Mouse (Mus musculus) CD4-positive, CD25-positive, alpha-beta regulatory T cell, adult 2 months (primary cell): ENCODE data around the gene Tm7sf3.

Experiments used
- DNase-seq: peaks from one replicate; pipeline ENCODE4 v3.0.0-alpha.2; 2012; ENCODE audit warnings: low read depth, low spot score

Tm7sf3 gene

DNA sequence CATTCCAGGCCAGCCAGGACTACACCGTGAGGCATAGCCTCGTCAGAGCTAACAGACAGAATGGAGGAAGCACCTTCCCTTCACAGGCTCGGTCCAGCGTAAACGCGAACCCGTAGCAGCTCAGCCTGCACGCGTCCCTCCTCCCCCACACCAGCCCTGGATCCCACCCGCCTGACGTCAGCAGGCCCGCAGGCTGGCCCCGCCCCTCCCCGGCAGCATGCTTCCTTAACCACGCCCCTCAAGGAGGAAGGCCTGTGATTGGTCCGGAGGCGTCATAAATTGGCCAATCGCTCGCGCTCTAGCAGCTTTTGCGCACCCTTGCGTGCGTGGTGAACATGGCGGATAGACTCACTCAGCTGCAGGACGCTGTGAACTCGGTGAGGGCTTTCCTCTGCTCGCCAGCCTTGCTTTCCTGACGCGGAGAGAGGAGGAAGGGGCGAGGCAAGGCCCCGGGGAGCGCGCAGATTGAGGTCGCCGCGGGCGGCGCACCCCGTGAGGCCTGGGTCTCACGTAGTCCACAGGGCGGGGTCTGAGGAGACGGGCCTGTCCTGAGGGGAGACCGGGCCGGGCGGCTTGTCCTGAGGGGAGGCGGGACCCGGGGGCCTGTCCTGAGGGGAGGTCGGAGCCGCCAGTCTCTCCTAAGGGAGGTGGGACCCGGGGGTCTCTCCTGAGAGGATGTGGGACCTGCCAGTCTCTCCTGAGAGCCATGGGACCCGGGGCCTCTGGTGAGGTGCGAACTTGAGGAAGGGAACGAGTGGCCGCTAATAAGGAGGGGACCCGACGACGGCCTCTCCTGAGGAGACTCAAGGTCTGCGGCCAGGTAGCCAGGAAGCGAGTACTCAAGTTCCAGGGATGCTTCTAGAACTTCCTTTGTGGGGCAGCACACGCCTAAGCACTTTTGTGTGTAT, at the start of gene Tm7sf3, which contains the start of gene Med21:
Tm7sf3 (minus strand) TSS at position 549 of the 908 bp plus-strand sequence.
Med21 (plus strand) TSS at position 272 of the 908 bp plus-strand sequence.
- DNase-seq, result peak; percentile 99

DNA sequence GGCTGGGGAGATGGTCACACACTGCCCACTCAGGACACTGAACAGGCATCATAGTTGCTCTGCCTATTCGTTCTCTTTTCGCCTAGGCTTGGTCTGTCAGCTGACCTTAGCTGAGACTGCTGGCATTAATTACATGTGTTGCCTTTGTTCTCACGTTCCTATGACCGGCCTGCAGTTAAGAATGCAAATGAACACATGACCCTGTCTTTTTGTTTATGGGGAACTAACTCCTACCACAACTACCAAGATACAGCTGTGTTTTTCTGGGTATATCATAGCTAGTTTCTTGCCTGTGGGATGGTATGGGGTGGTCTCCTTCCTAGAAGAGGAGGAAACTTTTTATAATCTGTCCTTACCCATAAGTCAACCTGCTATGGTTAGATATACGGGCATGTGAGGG, 46.2 kb upstream of the Tm7sf3 start:
- no peak for DNase-seq

DNA sequence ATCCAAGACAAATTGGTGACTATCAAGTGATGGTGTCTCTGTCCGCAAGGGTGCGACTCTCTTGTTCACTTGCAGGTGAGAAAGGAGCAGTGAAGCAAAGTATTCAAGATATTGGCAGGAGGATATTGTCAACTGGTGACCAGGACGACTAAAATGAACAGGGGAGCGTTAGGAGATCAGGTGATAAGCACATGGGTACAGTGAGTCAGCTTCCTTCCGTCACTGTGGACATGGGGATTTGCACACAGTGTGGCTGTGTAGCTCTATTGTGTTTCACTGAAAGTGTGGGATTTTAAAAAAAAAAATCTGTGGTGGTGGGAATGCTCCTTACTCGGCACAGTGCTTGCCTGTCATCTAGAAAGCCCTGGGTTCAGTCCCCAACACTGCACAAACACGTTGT, 45.4 kb upstream of the Tm7sf3 start:
- DNase-seq, result no peak

DNA sequence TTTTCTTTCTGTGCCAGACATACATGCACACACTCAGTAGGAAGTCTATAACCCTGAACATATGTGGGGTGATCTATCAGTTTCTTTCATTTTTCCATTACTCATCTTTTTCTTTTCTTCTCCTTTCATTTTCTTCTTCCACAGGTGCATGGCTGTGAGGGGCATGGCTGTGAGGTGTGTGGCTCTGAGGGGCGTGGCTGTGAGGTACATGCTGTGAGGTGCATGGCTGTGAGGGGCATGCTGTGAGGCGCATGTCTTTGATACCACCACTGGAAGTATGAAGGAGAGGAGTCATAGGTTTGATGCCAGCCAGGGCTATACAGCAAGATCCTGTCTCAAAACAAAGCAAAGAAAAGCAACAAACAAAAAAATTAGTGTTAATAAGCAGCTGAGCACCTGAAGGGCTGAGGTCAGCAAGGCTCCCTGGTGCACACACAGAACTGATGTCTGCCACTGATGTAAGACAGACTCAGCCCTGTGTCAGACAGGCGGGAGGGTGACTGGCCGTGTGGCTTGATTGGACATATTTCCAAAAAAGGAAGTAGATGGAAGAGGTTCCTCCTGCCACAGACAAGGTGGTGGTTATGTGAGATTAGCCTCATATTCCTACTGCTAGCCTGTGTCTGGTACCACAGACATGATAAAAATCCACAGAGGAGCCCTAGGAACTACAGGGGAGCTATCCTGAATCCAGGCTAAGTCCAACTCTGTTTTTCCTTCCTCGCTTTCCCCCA, 44.0 kb upstream of the Tm7sf3 start:
- no peak for DNase-seq

DNA sequence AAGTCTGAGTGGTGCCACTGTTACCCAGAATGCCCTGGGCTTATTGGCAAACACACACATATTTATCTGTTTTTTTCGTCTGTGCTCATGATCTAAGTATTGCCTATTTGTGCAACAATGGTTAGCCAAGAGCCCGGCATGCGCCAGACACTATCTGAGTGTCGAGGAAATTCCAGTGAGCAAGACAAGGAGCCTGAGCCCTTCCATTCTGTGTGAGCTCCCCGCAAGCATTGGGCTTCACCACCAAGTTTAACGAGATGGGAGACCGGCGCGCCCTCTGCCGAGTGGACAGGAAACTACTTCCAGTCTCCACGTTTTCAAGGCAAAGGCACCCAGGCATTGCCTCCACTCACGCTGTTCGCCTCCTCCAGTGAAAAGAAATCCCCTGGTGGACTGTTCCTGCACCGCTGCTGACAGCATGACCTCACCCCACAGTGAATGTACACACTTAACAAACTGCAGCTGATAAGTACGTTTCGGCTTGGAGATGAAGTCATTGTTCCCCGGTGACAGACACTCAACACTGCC, 43.2 kb upstream of the Tm7sf3 start:
- DNase-seq, result peak; percentile 45

DNA sequence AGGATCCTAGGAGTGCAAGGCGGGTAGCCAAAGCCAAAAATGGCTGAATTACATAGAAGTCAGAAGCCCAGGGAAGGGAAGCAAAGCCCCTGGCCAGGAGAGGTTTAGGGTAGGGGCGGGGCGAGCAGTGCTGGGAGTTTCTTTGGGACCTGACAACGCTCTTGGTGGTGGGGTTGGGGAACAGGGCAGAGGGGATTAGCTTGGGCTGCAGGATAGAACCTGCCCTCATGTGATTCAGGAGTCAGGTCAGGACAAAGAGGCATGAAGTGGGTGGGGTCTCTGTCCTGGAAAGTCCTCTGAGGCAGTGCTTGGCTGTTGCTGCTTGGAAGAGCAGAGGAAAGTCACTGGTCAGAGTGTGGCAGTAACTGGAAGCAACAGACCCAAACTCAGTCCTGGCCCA, 41.3 kb upstream of the Tm7sf3 start:
- DNase-seq, result no peak

DNA sequence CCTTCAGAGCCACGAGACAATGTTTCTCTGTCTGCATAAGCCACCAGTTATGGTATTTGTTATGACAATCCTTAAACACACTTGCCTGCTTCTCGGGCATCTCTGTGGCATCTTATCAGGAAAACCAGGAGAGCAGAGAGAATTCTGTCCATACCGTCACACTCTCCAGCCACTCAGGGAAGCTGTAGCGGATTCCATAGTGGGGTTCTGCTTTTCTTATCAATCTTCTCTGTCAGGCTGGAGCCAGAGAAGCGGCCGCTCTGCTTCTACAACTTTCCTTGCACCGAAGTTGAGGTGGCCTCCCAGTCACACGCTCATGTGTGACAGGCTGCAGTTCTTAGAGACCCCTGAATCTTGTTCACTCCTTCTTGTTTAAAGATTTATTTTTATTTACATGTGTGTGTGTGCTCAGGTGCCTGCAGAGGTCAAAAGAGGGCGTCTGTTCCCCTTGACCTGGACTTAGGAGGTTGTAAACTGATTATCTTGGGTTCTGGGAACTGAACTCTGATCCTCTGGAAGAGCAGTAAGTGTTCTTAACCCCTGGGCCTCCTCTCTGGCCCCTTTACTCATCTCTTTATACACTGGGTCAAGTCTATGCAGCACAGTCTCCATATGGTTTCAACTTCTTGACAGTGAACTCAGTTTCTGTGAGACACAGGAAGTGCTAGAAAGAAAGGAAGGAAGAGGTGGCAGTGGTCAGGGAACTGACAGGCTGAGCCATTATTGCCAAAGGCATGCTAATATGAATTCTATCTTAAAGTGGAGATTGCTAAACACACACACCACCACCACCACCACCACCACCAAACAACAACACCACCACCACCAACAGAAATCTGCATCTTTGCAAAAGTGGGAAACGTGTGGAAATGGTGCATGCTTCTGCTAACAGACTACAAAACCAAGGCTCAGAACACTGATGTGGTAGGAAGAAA, 35.8 kb upstream of the Tm7sf3 start:
- DNase-seq, result no peak

DNA sequence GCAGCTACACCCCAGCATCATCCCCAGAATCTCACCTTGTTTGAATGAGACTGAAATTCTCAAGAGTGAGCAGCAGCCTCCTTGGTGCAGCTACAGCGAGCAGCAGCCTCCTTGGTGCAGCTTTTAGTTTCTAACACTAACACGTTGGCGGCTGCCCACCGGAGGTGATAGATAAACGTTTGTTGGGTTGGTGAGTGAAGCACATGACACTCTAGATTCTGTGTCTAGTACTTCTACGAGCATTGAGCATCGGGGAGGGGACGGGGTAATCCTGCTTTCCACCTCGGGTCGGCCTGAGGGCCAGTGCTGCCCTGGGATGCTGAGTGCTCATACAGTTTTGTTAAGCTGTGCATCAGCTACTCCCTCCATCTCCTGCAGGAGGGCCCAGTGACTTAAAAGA, 34.3 kb upstream of the Tm7sf3 start:
- no peak for DNase-seq

DNA sequence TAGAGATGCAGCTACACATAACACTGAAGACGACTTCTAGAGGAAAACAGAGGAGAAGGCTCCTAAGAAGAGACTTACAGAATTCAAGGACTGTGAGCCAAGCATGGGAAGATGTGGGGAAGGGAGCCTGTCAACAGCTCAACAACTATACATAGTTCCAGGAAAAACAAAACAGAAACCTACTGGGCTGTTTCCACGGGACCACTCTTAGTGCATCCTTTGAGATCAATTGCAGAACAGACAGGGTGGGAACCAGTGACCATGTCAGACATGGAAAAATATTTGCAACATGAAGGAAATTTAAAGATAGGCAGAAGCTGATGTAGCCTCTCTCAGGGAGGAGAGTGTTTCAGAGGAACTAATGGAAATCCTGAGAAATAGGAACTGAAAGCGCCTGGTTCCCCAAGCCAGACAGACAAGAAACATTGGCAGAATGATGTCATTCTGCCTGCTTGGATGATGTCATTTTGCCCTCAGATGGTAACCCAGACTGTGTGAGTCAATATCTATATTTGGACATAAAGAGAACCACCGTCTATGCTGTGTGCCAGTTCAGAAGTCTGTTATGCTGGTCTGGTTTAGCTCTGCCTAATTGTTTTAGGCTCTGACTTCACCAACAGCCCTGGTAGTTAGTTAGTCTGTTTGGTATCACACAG, 32.4 kb upstream of the Tm7sf3 start:
- peak; percentile 11 for DNase-seq

DNA sequence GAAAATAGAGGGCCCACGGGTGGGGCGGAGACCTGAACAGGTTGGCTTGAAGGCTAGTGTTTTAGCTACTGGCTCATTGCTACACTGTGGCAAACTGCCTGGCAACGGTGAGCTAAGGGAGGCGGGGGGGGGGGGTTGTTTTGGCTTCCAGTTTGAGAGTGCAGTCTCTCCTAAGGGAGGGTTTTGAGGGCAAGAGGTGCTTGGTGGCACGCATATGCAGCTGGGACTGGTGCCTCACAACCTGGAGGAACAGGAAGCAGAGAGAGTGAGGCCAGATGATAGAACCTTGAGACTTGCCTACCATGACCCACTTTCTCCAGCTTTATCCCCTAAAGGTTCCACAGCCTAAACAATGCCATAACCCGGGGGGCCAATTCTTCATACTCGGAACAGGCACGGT, 31.8 kb upstream of the Tm7sf3 start:
- no peak for DNase-seq

DNA sequence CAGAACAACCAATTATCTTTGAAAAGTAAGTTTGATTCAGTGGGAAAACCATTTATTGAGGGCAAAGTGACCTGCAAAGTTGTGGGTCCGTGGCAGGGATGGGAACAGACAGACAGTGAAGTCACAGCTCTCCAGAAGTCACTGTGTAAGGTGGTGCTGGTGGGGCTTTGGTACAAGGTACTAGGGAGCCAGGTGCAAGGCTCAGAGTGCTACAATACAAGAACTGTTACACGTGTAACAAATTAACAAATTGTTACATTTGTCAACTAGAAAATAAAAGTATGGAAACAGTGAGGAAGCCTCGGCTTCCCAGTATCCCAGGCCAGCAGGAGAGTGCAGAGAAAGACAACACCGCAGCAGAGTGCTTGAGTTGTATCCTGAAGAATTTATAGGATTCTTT, 31.1 kb upstream of the Tm7sf3 start:
- no peak for DNase-seq

DNA sequence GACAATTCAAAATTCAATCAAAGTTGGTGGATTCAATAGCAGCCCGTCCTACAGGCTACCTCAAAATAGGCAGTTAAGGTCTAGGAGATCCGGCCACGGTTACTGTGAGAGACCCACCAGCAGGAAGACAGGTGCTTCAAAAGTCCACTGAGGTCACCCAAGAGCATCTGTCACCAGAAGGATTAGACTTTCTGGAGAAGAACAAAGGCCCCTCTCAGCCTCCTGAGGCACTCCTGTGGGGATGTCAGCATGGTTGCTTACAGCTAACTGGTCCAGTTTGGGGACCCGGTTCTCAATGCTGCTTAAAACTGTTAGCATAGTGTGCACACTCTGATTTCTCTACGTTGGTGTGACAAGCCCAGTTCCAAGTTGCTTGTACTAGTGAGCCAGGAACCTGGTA, 29.5 kb upstream of the Tm7sf3 start:
- no peak for DNase-seq

DNA sequence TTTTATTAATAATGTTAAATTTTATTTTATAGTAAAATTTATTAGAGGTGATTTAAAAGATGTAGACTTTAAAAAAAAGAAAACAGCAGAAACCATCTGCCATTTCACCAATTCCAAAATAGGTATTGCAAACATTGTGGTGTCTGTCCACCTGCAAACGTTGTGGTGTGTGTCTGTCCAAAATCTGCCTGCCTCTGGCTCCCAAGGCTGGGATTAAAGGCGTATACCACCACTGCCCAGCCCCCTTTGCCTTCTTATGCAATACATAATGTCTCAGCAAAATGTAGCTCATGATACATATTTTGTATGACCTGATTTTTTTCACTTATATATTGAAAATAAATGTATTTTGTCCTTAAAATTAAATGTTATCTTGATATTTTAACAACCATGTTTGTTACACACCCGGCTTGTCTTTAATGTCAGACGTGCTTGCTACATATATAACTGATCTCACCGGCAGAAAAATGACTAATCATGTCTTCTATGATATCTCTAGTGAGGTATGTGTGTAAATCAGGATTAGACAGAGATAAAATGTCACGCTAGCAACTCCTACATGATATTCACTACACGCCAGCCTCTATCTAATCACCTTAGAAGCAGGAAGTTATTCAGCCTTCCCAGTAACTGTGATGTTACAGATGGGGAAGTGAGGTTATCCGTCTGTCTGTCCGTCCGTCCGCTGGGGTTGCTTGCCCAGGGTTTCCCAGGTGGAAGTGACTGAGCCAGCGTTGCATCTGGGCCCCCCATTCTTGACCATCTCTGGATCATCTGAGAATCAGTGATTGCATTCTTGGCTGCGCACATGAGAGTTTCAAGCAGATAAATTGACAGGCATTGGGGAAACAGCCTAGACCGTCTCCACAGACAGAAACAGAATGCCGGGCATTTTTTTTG, 28.6 kb upstream of the Tm7sf3 start:
- DNase-seq, result no peak

DNA sequence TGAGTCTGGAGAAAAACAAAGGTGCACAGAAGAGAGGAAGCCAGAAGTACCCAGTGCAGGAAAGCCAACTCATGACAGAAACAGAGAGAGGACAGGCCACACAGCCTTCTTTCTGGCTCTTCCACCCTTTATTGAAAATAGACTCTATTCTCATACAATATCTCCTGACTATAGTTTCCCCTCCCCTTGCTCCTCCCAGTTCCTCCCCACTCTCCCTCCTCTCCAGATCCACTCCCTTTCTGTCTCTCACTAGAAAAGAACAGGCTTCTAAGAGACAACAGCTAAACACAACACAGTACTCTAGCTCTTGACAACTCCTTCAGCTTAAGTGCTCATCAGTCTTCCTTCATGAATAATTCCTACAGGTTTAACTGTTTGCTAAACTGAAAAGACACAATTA, 26.0 kb upstream of the Tm7sf3 start:
- DNase-seq, result no peak

DNA sequence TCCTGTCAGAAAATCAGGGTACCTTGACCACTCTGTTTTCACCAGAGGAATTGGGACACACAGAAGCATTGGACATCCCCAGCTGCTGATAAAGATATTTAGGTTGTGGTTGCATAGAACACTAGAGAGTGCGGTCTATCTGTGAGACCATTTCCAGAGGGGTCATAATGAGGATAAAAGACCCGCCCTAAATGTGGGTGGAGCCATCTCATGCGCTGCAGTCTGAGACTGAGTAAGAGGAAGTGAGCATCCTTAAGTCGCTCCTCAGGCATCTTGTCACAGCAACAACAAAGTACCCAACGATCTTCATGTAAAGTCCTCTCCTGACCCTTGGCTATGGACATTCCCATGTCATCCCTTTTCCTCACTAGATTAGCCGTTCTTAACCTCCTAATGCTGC, 24.2 kb upstream of the Tm7sf3 start:
- DNase-seq, result no peak

DNA sequence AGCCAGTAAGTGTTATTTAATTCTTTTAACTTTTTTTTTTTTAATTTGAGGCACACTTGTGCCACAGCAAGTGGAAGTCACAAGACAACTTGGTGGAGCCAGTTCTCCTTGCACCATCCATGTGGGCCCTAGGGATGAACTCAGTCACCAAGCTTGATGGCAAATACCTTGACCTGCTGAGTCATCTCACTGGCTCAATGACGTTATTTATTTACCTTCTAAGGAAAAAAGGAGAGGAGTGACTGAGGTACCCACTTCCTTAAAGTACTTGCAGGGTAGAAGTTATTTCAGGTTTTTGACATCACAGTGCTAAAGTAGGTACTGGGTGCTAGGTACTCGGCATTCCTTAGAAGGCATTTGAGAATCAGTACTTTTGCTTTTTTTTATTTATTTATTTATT, 22.8 kb upstream of the Tm7sf3 start:
- DNase-seq, result no peak

DNA sequence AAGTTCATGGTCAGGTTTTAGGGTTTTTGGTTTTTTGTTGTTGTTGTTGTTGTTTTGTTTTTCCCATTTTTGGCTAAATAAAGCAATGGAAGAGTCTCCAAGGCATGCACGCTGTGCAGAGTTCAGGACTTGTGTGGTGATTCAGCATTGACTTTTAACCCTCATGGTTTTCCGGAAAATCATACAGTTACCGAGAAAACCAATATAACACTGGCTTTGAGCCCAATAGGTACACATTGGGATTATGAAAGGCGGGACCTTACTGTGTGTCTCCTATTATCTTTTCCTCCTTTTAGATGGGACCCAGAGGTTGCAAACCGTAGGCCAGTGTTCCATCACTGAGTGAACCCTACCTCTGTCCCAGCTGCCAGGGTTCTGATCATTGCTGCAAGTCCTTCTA, 22.3 kb upstream of the Tm7sf3 start:
- no peak for DNase-seq

DNA sequence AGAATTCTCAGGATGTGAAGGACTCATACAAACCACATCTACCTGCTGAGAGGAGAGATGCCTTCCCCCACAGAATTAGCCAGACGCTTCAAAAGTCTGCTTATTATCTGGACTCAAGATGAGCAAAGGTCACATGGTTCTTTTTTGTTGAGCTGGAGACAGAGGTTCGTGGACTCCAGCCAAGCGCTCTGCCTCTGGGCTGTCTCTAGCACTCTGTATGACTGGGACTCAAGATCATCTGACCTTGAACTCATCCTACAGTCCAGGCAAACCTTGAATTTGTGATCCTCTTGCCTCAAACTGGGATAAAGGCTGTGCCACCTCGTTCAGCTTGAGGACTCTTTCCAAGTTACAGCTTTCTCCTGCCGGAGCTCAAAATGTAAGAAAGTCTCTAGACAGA, 21.5 kb upstream of the Tm7sf3 start:
- DNase-seq, result no peak

DNA sequence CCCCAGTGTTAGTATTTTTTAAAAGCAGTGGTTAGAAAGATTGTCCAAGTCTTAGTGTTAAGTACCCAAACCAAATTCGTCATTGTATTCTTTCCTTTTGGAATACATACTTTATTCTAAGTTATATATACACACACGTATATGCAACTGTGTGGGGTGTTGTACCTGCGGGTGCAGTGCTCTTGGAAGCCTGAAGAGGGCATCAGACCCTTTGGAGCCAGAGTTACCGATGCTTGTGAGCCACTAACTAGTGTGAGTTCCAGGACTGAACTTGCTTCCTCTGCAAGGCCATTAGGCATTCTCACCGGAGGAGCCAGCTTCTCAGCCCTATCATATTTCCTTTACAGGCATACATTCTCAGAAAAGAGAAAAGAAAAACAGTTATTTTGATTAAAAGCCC, 20.1 kb upstream of the Tm7sf3 start:
- DNase-seq, result peak; percentile 68

DNA sequence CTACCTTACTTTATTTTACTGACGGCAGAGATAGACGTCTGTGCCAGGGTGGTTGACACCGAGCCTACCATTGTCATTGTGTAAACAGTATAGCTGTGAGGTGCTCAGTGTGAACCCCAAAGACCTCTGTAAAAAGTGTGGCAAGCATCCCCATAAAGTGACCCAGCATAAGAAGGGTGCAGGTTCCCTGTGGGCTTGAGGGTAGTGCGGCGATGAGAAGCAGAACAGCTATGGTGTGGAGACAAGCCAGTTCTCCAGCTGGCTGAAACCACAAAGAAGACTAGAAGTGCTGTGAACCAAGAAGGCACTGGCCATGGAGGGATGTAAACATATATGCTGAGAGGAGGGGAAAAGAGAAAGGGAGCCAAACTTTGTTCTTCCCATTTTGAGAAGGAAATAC, 19.0 kb upstream of the Tm7sf3 start:
- no peak for DNase-seq
